Mouse (Mus musculus) limb, embryonic 12.5 days (tissue): ENCODE measurements around the gene Uchl3. TPM values are rescaled to one million over a fixed set of nuclear protein-coding genes. Genes with fewer than 3 reads are reported as not detected.

ENCODE experiments used
- polyA plus RNA-seq: library from polyadenylated mRNA; unstranded; fragments of >200 nt; fragmentation: Nextera tagmentation; extraction: Ambion mirVana; gene quantifications from 2 replicates; pipeline ENCODE4 v1.2.1, GENCODE M21; 2016

Gene Uchl3
- polyA plus RNA-seq, 1 experiment from 2014 or later, result 135 TPM

Other genes starting within 250 kb of the Uchl3 start
- gene Tbc1d4, start 44.8 kb upstream of the Uchl3 start, polyA plus RNA-seq, result 10.5 and 10.7 TPM in 2 replicates
- 82.6 and 90.1 TPM in 2 replicates for gene Commd6, start 13.3 kb upstream of the Uchl3 start, polyA plus RNA-seq
- 1.3 and 1.9 TPM in 2 replicates for gene Gm9922, start 75.8 kb downstream of the Uchl3 start, polyA plus RNA-seq
- 13.8 and 15.1 TPM in 2 replicates for gene Lmo7, start 76.0 kb downstream of the Uchl3 start, polyA plus RNA-seq